Mouse (Mus musculus) MEL (cell line): ENCODE data around the gene Camta1. TPM values are rescaled to one million over a fixed set of nuclear protein-coding genes. Genes with fewer than 3 reads are reported as not detected.

Experiments
- DNase-seq: peaks from one replicate; pipeline ENCODE4 v3.0.0; 2011; ENCODE audit warnings: low read depth, low spot score
- H3K27ac ChIP-seq: 2 replicates; pipeline ENCODE4 v1.5.1; 2012; ENCODE audit warnings: low read depth, mild to moderate bottlenecking, control low read depth, low read length, moderate library complexity; ENCODE audit not compliant: control insufficient read depth
- H3K27me3 ChIP-seq, 2 experiments: fragments of 150-350 bp in 1 of 2; sonication (generic) in 1 of 2; 2 replicates each; pipeline ENCODE4 v1.6.1; 2012; ENCODE audit warnings: low read length in 2 of 2, mild to moderate bottlenecking in 2 of 2, improper control_type of control experiment in 1 of 2, moderate library complexity in 1 of 2; ENCODE audit not compliant: insufficient read depth in 2 of 2, control insufficient read depth in 1 of 2
- H3K36me3 ChIP-seq, 2 experiments: 2 replicates each; pipeline ENCODE4 v1.6.1; 2012 to 2014; ENCODE audit warnings: low read length in 2 of 2, improper control_type of control experiment in 1 of 2, inconsistent platforms in 1 of 2, mild to moderate bottlenecking in 1 of 2; ENCODE audit not compliant: insufficient read depth in 2 of 2, control insufficient read depth in 1 of 2
- H3K4me1 ChIP-seq, 2 experiments: fragments of 150-350 bp in 1 of 2; sonication (generic) in 1 of 2; 2 replicates each; pipeline ENCODE4 v1.6.1; 2012; ENCODE audit warnings: low read length in 2 of 2, improper control_type of control experiment in 1 of 2, mild to moderate bottlenecking in 1 of 2; ENCODE audit not compliant: insufficient read depth in 2 of 2, control insufficient read depth in 1 of 2
- H3K4me3 ChIP-seq, 2 experiments: fragments of 150-350 bp in 1 of 2; sonication (generic) in 1 of 2; 2 replicates each; pipeline ENCODE4 v1.5.1; 2012; ENCODE audit warnings: low read depth in 2 of 2, low read length in 2 of 2, mild to moderate bottlenecking in 2 of 2, moderate library complexity in 2 of 2, control low read depth in 1 of 2, improper control_type of control experiment in 1 of 2; ENCODE audit not compliant: control insufficient read depth in 1 of 2, insufficient read depth in 1 of 2
- H3K79me2 ChIP-seq: 2 replicates; pipeline ENCODE4 v1.6.1; 2012; ENCODE audit warnings: mild to moderate bottlenecking, low read length, moderate library complexity; ENCODE audit not compliant: control insufficient read depth, poor library complexity, insufficient read depth
- H3K9ac ChIP-seq: 2 replicates; pipeline ENCODE4 v1.6.1; 2012; ENCODE audit warnings: low read depth, mild to moderate bottlenecking, control low read depth, low read length, moderate library complexity; ENCODE audit not compliant: control insufficient read depth, poor library complexity, severe bottlenecking
- H3K9me3 ChIP-seq: fragments of 150-350 bp; sonication (generic); replicated peaks from 2 replicates; pipeline ENCODE4 v1.6.1; 2012; ENCODE audit warnings: mild to moderate bottlenecking, low read length, improper control_type of control experiment, moderate library complexity; ENCODE audit not compliant: insufficient read depth
- CHD2 ChIP-seq: IDR thresholded peaks from 2 replicates; pipeline ENCODE4 v1.6.1; 2011; ENCODE audit warnings: low read length, improper control_type of control experiment
- CTCF ChIP-seq, 3 experiments: IDR thresholded peaks in 2 of 3; conservative IDR thresholded peaks in 1 of 3; 2 replicates each; pipeline ENCODE4 v1.5.1; 2011 to 2012; ENCODE audit warnings: low read length in 3 of 3, low read depth in 2 of 3, mild to moderate bottlenecking in 2 of 3, improper control_type of control experiment in 1 of 3, inconsistent platforms in 1 of 3, mixed read lengths in 1 of 3, moderate library complexity in 1 of 3; ENCODE audit not compliant: control insufficient read depth in 1 of 3, insufficient read depth in 1 of 3, poor library complexity in 1 of 3, severe bottlenecking in 1 of 3
- E2F4 ChIP-seq: IDR thresholded peaks from 2 replicates; pipeline ENCODE4 v1.6.1; 2011; ENCODE audit warnings: low read depth, low read length, improper control_type of control experiment, borderline replicate concordance
- ELF1 ChIP-seq: IDR thresholded peaks from 2 replicates; pipeline ENCODE4 v1.6.1; 2014; ENCODE audit warnings: low read depth, mild to moderate bottlenecking, inconsistent platforms, low read length, improper control_type of control experiment, moderate library complexity
- EP300 ChIP-seq, 2 experiments: IDR thresholded peaks; 2 replicates each; pipeline ENCODE4 v1.6.1; 2011; ENCODE audit warnings: improper control_type of control experiment in 2 of 2, low read length in 2 of 2, low read depth in 1 of 2, mild to moderate bottlenecking in 1 of 2
- GATA1 ChIP-seq: IDR thresholded peaks from 2 replicates; pipeline ENCODE4 v1.6.1; 2011; ENCODE audit warnings: low read depth, low read length, improper control_type of control experiment
- MAFK ChIP-seq: IDR thresholded peaks from 2 replicates; pipeline ENCODE4 v1.6.1; 2011; ENCODE audit warnings: low read depth, mild to moderate bottlenecking, low read length, improper control_type of control experiment, borderline replicate concordance
- MAX ChIP-seq: IDR thresholded peaks from 2 replicates; pipeline ENCODE4 v1.6.1; 2011; ENCODE audit warnings: low read length, improper control_type of control experiment
- MAZ ChIP-seq: IDR thresholded peaks from 2 replicates; pipeline ENCODE4 v1.6.1; 2012; ENCODE audit warnings: low read depth, mild to moderate bottlenecking, inconsistent platforms, low read length, improper control_type of control experiment
- MYC ChIP-seq: IDR thresholded peaks from 2 replicates; pipeline ENCODE4 v1.6.1; 2011; ENCODE audit warnings: low read depth, mild to moderate bottlenecking, low read length, improper control_type of control experiment, moderate library complexity
- NELFE ChIP-seq: IDR thresholded peaks from 2 replicates; pipeline ENCODE4 v1.6.1; 2011; ENCODE audit warnings: low read depth, low read length, improper control_type of control experiment
- NRF1 ChIP-seq: IDR thresholded peaks from 2 replicates; pipeline ENCODE4 v1.6.1; 2014; ENCODE audit warnings: low read depth, mild to moderate bottlenecking, inconsistent platforms, low read length, improper control_type of control experiment, moderate library complexity; ENCODE audit not compliant: poor library complexity, insufficient read depth, severe bottlenecking
- POLR2A ChIP-seq, 2 experiments: IDR thresholded peaks; 2 replicates each; pipeline ENCODE4 v1.6.1; 2011 to 2012; ENCODE audit warnings: low read length in 2 of 2, mild to moderate bottlenecking in 2 of 2, control low read depth in 1 of 2, improper control_type of control experiment in 1 of 2, low read depth in 1 of 2, moderate library complexity in 1 of 2; ENCODE audit not compliant: control insufficient read depth in 1 of 2, insufficient read depth in 1 of 2, poor library complexity in 1 of 2
- POLR2AphosphoS2 ChIP-seq: IDR thresholded peaks from 2 replicates; pipeline ENCODE4 v1.6.1; 2011; ENCODE audit warnings: low read length, improper control_type of control experiment
- POLR2AphosphoS5 ChIP-seq: IDR thresholded peaks from 2 replicates; pipeline ENCODE4 v1.6.1; 2012; ENCODE audit warnings: low read depth, borderline replicate concordance, mild to moderate bottlenecking, inconsistent platforms, low read length, moderate library complexity, mixed read lengths
- SIN3A ChIP-seq: IDR thresholded peaks from 2 replicates; pipeline ENCODE4 v1.6.1; 2012; ENCODE audit warnings: low read length, improper control_type of control experiment, inconsistent platforms
- TAL1 ChIP-seq: IDR thresholded peaks from 2 replicates; pipeline ENCODE4 v1.6.1; 2012; ENCODE audit warnings: mild to moderate bottlenecking, inconsistent platforms, low read length, moderate library complexity, mixed read lengths
- TBP ChIP-seq: IDR thresholded peaks from 2 replicates; pipeline ENCODE4 v1.8.0; 2011; ENCODE audit warnings: low read depth, low read length, improper control_type of control experiment
- USF1 ChIP-seq: IDR thresholded peaks from 2 replicates; pipeline ENCODE4 v1.6.1; 2014; ENCODE audit warnings: low read depth, mild to moderate bottlenecking, inconsistent platforms, low read length, improper control_type of control experiment, moderate library complexity
- USF2 ChIP-seq, 2 experiments: IDR thresholded peaks; 2 replicates each; pipeline ENCODE4 v1.6.1; 2011 to 2012; ENCODE audit warnings: improper control_type of control experiment in 2 of 2, low read length in 2 of 2, borderline replicate concordance in 1 of 2, inconsistent platforms in 1 of 2, low read depth in 1 of 2, mild to moderate bottlenecking in 1 of 2; ENCODE audit not compliant: insufficient read depth in 1 of 2
- ZC3H11A ChIP-seq: IDR thresholded peaks from 2 replicates; pipeline ENCODE4 v1.6.1; 2012; ENCODE audit warnings: low read depth, mild to moderate bottlenecking, inconsistent platforms, low read length, improper control_type of control experiment
- ZKSCAN1 ChIP-seq: IDR thresholded peaks from 2 replicates; pipeline ENCODE4 v1.6.1; 2012; ENCODE audit warnings: low read depth, mild to moderate bottlenecking, inconsistent platforms, low read length, improper control_type of control experiment, moderate library complexity
- ZNF384 ChIP-seq: IDR thresholded peaks from 2 replicates; pipeline ENCODE4 v1.6.1; 2012; ENCODE audit warnings: low read depth, mild to moderate bottlenecking, inconsistent platforms, low read length, improper control_type of control experiment
- polyA plus RNA-seq, 2 experiments: library from polyadenylated mRNA; stranded (reverse) in 1 of 2; unstranded in 1 of 2; fragments of >175 nt in 1 of 2; fragments of >200 nt in 1 of 2; gene quantifications; 2 replicates each; pipeline versions ENCODE4 v1.2.1 to v1.2.4; 2012; ENCODE audit warnings: low replicate concordance in 2 of 2, low read depth in 1 of 2; ENCODE audit not compliant: insufficient read length in 2 of 2, insufficient read depth in 1 of 2, missing spikeins in 1 of 2
- total RNA-seq: library from RNA; depleted of rRNA; stranded (reverse); fragments of 300-350 nt; gene quantifications from 2 replicates; pipeline ENCODE4 v1.2.3, GENCODE M21; 2012

Gene Camta1
- total and polyA plus RNA-seq, 3 experiments, result 28.2 to 87.5 TPM; not detected in 1

GRCm38 (mm10) chr4:150978156-150978910, 883.3 kb downstream of the Camta1 start:
- Histone ChIP-seq H3K27ac (no peak overlapping the region), H3K27me3 (no peaks in the 10 kb centered on the region; a peak in 2 of 4 replicates), H3K4me1 (no peaks in the 10 kb centered on the region), H3K79me2 (no peaks in the 10 kb centered on the region), H3K4me3 (no peak overlapping the region), H3K9ac (no peak overlapping the region), H3K9me3 (no peaks in the 10 kb centered on the region), H3K36me3 (no peaks in the 10 kb centered on the region)
- TF ChIP-seq USF1 (no peak), MAZ (no peak), ZC3H11A (no peak), NRF1 (no peak), CHD2 (no peak), SIN3A (no peak), MAFK (no peak), EP300 (IDR thresholded peaks at IDR 0.05; ENCODE audit: low read depth in 1 of 2, low read length in 2 of 2) (no peak), NELFE (no peak), GATA1 (no peak), ZKSCAN1 (no peak), TBP (no peak), POLR2AphosphoS2 (no peak), ZNF384 (no peak), TAL1 (no peak), ELF1 (no peak)
- no peak for DNase-seq

GRCm38 (mm10) chr4:150975145-150975544, 886.5 kb downstream of the Camta1 start:
- Histone ChIP-seq H3K27me3 (no peaks in the 10 kb centered on the region; a peak in 1 of 4 replicates), H3K9me3 (no peaks in the 10 kb centered on the region), H3K36me3 (no peaks in the 10 kb centered on the region), H3K4me3 (no peak overlapping the region), H3K79me2 (no peaks in the 10 kb centered on the region), H3K9ac (no peak overlapping the region), H3K27ac (no peak overlapping the region), H3K4me1 (no peaks in the 10 kb centered on the region)
- no peak for DNase-seq
- TF ChIP-seq MYC (no peak), MAZ (no peak), ZKSCAN1 (no peak), SIN3A (no peak), TAL1 (no peak), POLR2AphosphoS5 (no peak), POLR2A (IDR thresholded peaks at IDR 0.05; ENCODE audit: control insufficient read depth in 1 of 2, insufficient read depth in 1 of 2, low read depth in 1 of 2, low read length in 2 of 2, poor library complexity in 1 of 2) (no peak), ELF1 (no peak), NELFE (no peak), CTCF (IDR thresholded peaks at IDR 0.05 in 2 of 3, conservative IDR thresholded peaks at IDR 0.05 in 1 of 3; ENCODE audit: control insufficient read depth in 1 of 3, insufficient read depth in 1 of 3, low read depth in 2 of 3, low read length in 3 of 3, poor library complexity in 1 of 3, severe bottlenecking in 1 of 3) (no peak), USF2 (IDR thresholded peaks at IDR 0.05; ENCODE audit: borderline replicate concordance in 1 of 2, insufficient read depth in 1 of 2, low read depth in 1 of 2, low read length in 2 of 2) (no peak), MAFK (no peak), MAX (no peak), E2F4 (no peak), TBP (no peak)
